Mouse (Mus musculus) embryonic facial prominence, embryonic 13.5 days (tissue): ENCODE measurements around the gene Mad2l1bp. TPM values are rescaled to one million over a fixed set of nuclear protein-coding genes. Genes with fewer than 3 reads are reported as not detected.

Experiments
- ATAC-seq: fragments of 200-750 bp; cut with Nextera tagmentation; 2 replicates; pipeline ENCODE4 v1.8.0; 2017; ENCODE audit warnings: low read depth; ENCODE audit not compliant: insufficient number of reproducible peaks, insufficient read depth, low FRiP score, low TSS enrichment
- H3K27ac ChIP-seq: fragments of 300-500 bp; sonication (generic); 2 replicates; pipeline ENCODE4 v1.5.1; 2015; ENCODE audit warnings: moderate library complexity, mild to moderate bottlenecking, inconsistent platforms
- H3K27me3 ChIP-seq: fragments of 300-500 bp; sonication (generic); 2 replicates; pipeline ENCODE4 v1.6.1; 2015; ENCODE audit warnings: mild to moderate bottlenecking, inconsistent platforms
- H3K36me3 ChIP-seq: fragments of 300-500 bp; sonication (generic); 2 replicates; pipeline ENCODE4 v1.6.1; 2015; ENCODE audit warnings: mild to moderate bottlenecking, inconsistent platforms
- H3K4me1 ChIP-seq: fragments of 300-500 bp; sonication (generic); 2 replicates; pipeline ENCODE4 v1.6.1; 2015; ENCODE audit warnings: inconsistent platforms
- H3K4me2 ChIP-seq: fragments of 300-500 bp; sonication (generic); 2 replicates; pipeline ENCODE4 v1.6.1; 2015; ENCODE audit warnings: moderate library complexity, mild to moderate bottlenecking, inconsistent platforms
- H3K4me3 ChIP-seq: fragments of 300-500 bp; sonication (generic); 2 replicates; pipeline ENCODE4 v1.5.1; 2015; ENCODE audit warnings: mild to moderate bottlenecking, inconsistent platforms
- H3K9ac ChIP-seq: fragments of 300-500 bp; sonication (generic); 2 replicates; pipeline ENCODE4 v1.6.1; 2015; ENCODE audit warnings: mild to moderate bottlenecking, inconsistent platforms
- H3K9me3 ChIP-seq: fragments of 300-500 bp; sonication (generic); 2 replicates; pipeline ENCODE4 v1.6.1; 2016; ENCODE audit warnings: inconsistent platforms
- WGBS: fragments of 180-500 bp; shearing (Covaris S2); methylation state at CpG from one replicate; pipeline ENCODE4 v1.1.7; 2015; ENCODE audit warnings: mixed read lengths; 5-methylcytosine and 5-hydroxymethylcytosine counted together
- polyA plus RNA-seq: library from polyadenylated mRNA; unstranded; fragments of >200 nt; fragmentation: Nextera tagmentation; extraction: Ambion mirVana; gene quantifications from 2 replicates; pipeline ENCODE4 v1.2.1, GENCODE M21; 2015

Gene Mad2l1bp
- polyA plus RNA-seq, 1 experiment from 2014 or later: 36.9 TPM

- H3K36me3 ChIP-seq: no peaks in the 10 kb centered on the region
- no peak for ATAC-seq
- peaks cover 34% of the 10 kb centered on the region for H3K4me1 ChIP-seq
- WGBS: 49% methylated on average over 8 of the region's 8 CpGs
- H3K4me3 ChIP-seq: no peak overlapping the region
- H3K4me2 ChIP-seq: no peak overlapping the region
- no peak overlapping the region for H3K27ac ChIP-seq
- H3K9ac ChIP-seq: no peak overlapping the region
- no peaks in the 10 kb centered on the region for H3K9me3 ChIP-seq
- H3K27me3 ChIP-seq: no peaks in the 10 kb centered on the region
These were observed 50.7 kb downstream of the Mad2l1bp start for GRCm38 (mm10) chr17:46102608-46103159.

GRCm38 (mm10) chr17:46101906-46102305 lies 51.4 kb downstream of the Mad2l1bp start:
- WGBS: 30% methylated on average over 9 of the region's 9 CpGs
- no peak for ATAC-seq
- H3K27me3 ChIP-seq: no peaks in the 10 kb centered on the region
- H3K9ac ChIP-seq: 0 out of 2 replicates have a peak overlapping the region, but pooled peaks have one; percentile 27
- no peak overlapping the region for H3K4me2 ChIP-seq
- H3K27ac ChIP-seq: peak overlapping the region; percentile 28; the same call in 1 of the 2 replicates
- H3K9me3 ChIP-seq: no peaks in the 10 kb centered on the region
- no peaks in the 10 kb centered on the region for H3K36me3 ChIP-seq
- H3K4me3 ChIP-seq: no peak overlapping the region
- H3K4me1 ChIP-seq: peaks cover 34% of the 10 kb centered on the region

- Histone ChIP-seq H3K27ac (no peak overlapping the region), H3K9me3 (no peaks in the 10 kb centered on the region), H3K4me2 (no peak overlapping the region), H3K4me1 (peaks cover 21% of the 10 kb centered on the region), H3K36me3 (no peaks in the 10 kb centered on the region), H3K9ac (no peak overlapping the region), H3K4me3 (no peak overlapping the region), H3K27me3 (0 out of 2 replicates have a peak, but pooled peaks cover 7% of the 10 kb centered on the region)
- no peak for ATAC-seq
- 68% methylated on average over 8 of the region's 8 CpGs for WGBS
These were observed 54.8 kb downstream of the Mad2l1bp start for GRCm38 (mm10) chr17:46098525-46098924.

Other genes with a start within 250 kb of the Mad2l1bp start
- 5.5 and 7.0 TPM in 2 replicates for gene Vegfa, start 121.2 kb downstream of the Mad2l1bp start, polyA plus RNA-seq
- gene Mrps18a, start 42.6 kb downstream of the Mad2l1bp start, polyA plus RNA-seq: 126 and 152 TPM in 2 replicates
- gene Rsph9, start 9.3 kb downstream of the Mad2l1bp start, polyA plus RNA-seq: 10.6 and 11.7 TPM in 2 replicates
- gene Gtpbp2, start 7.5 kb upstream of the Mad2l1bp start, polyA plus RNA-seq: 45.4 and 49.0 TPM in 2 replicates
- 20.4 and 24.4 TPM in 2 replicates for gene Polh, start 49.1 kb upstream of the Mad2l1bp start, polyA plus RNA-seq
- 43.6 and 43.8 TPM in 2 replicates for gene Xpo5, start 49.2 kb upstream of the Mad2l1bp start, polyA plus RNA-seq
- gene Polr1c, start 94.5 kb upstream of the Mad2l1bp start, polyA plus RNA-seq: 103 and 104 TPM in 2 replicates
- gene Yipf3, start 94.5 kb upstream of the Mad2l1bp start, polyA plus RNA-seq: 82.8 and 95.7 TPM in 2 replicates
- 1.4 and 1.9 TPM in 2 replicates for gene Lrrc73, start 100.0 kb upstream of the Mad2l1bp start, polyA plus RNA-seq
- 55.6 and 57.9 TPM in 2 replicates for gene Tjap1, start 129.5 kb upstream of the Mad2l1bp start, polyA plus RNA-seq
- gene Dlk2, start 143.9 kb upstream of the Mad2l1bp start, polyA plus RNA-seq: 7.8 and 8.6 TPM in 2 replicates
- 6.1 and 6.3 TPM in 2 replicates for gene Abcc10, start 174.8 kb upstream of the Mad2l1bp start, polyA plus RNA-seq
- gene Zfp318, start 230.2 kb upstream of the Mad2l1bp start, polyA plus RNA-seq: 11.4 and 13.4 TPM in 2 replicates